Mouse (Mus musculus) kidney, adult 2 months (tissue): ENCODE data around the gene Pdgfb.

ENCODE experiments used
- CTCF ChIP-seq: fragments of 200-500 bp; conservative IDR thresholded peaks from 2 replicates; pipeline ENCODE4 v1.5.1; 2011; ENCODE audit warnings: low read depth, mild to moderate bottlenecking, control low read depth, low read length, moderate library complexity, mixed read lengths; ENCODE audit not compliant: insufficient read depth, insufficient read length
- POLR2A ChIP-seq: fragments of 200-500 bp; IDR thresholded peaks from one replicate; pipeline ENCODE4 v1.6.1; 2011; ENCODE audit warnings: low read depth, low read length, control low read depth

DNA sequence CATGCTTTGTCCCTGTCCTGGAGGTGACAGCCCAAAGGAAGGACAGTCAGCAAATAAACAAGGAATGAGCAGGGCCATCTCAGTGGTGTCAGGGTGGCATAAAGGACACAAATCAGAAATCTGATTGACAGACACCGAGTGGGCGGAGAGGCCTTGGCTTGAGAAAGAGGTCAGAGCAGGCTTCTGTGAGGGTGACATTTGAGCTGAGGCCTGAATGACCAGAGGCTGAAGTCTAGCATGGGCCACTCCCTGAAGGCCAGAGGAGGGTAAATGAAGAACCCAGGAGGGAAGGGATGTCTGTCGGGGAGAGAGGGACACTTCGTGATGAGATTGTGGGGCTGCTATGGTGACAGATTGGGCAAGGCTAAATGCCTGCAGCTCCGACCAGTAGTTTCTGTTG is 11.3 kb upstream of the Pdgfb start:
- no peak for TF ChIP-seq CTCF
- no peak for TF ChIP-seq POLR2A
